Mouse (Mus musculus): Measurements from ENCODE around the gene Pik3r4. TPM values are rescaled to one million over a fixed set of nuclear protein-coding genes. Genes with fewer than 3 reads are reported as not detected.

The Pik3r4 gene
- total RNA-seq, 2 experiments from 2014 or later: 46.2 to 48.4 TPM

DNA sequence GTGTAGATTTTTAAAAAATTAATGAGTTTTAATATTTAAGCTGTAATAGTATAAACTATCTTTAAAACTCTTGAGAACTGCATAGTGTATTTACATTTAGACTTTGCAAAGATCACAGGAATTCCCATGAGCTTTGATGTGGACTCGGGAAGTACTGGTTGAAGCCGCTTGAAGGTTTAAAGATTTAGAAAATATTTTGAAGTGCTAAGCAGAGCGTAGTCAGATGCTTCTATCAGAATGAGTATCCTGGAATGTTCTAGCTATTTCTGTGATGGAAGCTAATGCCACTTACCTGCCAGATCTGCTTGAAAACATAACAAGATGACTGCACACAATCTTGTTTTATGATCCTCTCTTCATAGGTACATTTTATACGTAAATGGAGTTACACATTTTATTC lies 28.1 kb downstream of the Pik3r4 start:
- TF ChIP-seq CTCF (conservative IDR thresholded peaks at IDR 0.05): no peak
- no peak overlapping the region for H3K4me3 ChIP-seq
- no peak for DNase-seq (ENCODE audit: low spot score in 2 of 2)
- no peak overlapping the region for H3K27ac ChIP-seq

DNA sequence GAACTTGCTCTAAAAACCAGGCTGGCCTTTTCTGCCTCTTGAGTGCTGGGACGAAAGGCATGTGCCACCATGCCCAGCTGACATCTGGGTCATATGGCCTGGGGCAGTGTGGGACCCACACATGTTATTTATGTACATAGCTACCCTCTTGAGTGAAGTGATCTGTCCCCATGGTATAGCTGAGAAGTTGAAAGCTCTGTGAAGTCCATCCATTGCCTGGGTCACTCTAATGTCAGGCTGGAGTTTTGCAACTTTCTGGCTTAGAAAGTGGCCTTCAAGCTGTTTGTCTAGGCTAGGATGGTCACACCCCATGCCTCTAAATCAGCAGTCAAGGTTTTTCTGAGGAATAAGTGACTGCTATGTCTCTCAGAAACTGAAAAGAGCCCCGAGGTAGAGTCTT lies 29.3 kb downstream of the Pik3r4 start:
- Histone ChIP-seq H3K27ac (no peak overlapping the region), H3K4me3 (no peak overlapping the region)
- no peak for TF ChIP-seq CTCF (conservative IDR thresholded peaks at IDR 0.05)
- no peak for DNase-seq (ENCODE audit: low spot score in 2 of 2)

DNA sequence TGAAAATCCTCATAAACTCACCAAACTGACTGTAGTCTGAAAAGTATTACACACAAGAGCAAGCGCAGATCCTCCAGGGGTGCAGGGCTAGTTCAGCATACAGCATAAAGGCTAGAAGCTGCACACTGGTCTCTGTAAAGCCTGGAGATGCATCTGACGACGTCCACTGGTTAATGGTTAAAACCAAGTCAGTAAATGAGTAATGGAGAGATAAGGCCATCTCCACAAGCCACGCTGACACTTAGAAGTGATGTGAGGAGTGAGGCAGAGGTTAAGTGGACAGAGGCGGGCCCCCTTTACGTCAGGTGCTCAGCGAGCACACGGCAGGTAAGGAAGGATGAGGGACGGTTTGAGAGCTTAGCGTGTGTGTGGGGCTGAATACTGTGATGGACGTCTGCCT lies 33.2 kb downstream of the Pik3r4 start:
- TF ChIP-seq CTCF (conservative IDR thresholded peaks at IDR 0.05): no peak
- Histone ChIP-seq H3K4me3 (no peak overlapping the region), H3K27ac (no peak overlapping the region)
- no peak for DNase-seq (ENCODE audit: low spot score in 2 of 2)

DNA sequence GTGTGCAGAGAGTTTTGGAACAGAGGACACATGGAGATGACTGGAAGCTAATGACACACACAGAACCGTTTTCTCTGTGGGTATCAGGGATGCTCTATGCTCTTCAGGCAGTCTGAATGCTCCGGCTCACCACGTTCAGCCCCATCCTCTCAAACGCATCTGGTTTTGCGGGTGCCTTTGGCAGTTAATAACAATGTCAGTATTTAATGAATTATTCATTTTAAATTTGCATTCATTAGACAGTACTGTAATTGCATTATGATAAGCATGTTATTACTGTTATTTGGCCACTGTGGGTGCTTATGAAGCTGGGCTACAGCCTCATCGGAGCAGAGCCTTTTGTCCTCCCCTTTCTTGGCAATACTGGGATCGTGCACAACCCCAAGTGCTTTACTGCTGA lies 38.6 kb downstream of the Pik3r4 start:
- DNase-seq (ENCODE audit: low spot score in 2 of 2): no peak
- no peak for TF ChIP-seq CTCF (conservative IDR thresholded peaks at IDR 0.05)
- Histone ChIP-seq H3K4me3 (no peak overlapping the region), H3K27ac (no peak overlapping the region)

DNA sequence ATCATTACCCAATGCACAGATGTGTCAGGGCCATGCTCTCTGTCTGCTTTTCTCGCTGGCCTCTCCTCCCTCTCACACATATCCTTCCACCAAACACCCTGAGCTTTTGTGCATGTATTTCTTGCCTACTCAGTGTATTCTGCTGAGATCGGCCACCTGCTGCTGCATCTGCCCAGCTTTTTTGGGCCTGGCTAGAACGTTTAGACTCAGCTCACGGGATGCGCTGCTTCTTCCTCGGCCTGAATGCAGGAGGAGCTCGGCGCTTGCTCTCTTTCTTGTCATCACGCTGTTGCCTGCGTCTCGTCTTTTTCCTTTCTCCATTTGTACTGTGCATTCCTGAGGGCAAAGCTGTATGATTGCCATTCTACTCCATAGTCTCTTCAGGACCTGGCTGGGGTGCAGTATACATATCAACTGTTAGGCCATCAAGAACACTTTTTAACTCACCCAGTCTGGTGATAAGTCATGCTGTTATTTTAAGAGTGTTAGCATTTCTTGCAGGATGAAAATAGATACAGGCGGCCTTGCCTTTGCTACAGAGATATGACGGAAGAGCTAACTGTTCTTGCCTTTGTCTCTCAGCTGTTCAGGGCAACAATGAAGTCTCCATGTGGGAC lies 41.9 kb downstream of the Pik3r4 start:
- TF ChIP-seq CTCF (conservative IDR thresholded peaks at IDR 0.05): no peak
- DNase-seq (ENCODE audit: low spot score in 2 of 2): peak; percentile 49 to 67
- no peak overlapping the region for H3K4me3 ChIP-seq
- peak overlapping the region; percentile 56 for H3K27ac ChIP-seq

DNA sequence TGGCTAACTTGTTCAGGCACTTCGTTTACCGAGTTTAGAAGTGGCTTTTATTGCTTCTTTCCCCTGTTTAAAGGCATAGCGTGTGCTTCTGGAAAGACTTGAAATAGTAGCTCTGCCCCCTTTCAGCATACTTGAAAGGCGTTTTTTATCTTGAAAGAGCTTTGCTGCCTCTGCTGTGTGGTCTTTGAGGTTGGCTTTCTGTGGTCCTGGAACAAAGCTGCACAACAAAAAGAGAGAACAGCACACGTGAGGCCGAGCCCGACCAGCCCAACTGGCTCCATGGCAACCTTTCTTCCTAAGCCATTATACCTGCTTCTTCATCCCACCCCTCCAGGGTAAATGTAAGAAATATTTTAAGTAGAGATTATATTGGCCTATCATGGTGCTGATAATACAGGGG lies 46.7 kb downstream of the Pik3r4 start:
- no peak overlapping the region for H3K27ac ChIP-seq

DNA sequence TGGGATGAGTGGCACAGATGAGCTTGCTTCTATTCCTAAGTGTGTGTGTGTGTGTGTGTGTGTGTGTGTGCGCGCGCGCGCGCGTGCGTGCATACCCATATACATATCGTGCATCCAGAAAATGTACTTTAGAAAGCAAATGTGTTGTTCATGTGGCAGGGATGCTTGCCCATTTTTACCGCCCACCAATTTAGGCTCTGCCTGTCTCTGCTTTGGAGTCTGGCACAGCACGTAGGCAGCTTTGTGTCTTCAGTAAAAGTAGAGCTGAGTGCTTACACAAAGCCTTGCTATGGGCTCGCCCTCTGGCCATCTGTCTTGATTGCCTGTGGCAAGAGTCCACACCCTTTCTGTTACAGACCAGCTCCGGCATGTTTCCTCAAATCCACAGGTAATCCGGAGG lies 49.7 kb downstream of the Pik3r4 start:
- no peak overlapping the region for H3K4me3 ChIP-seq
- H3K27ac ChIP-seq: peak overlapping the region; percentile 90
- TF ChIP-seq CTCF (conservative IDR thresholded peaks at IDR 0.05): no peak
- DNase-seq (ENCODE audit: low spot score in 2 of 2): peak; percentile 68 to 84

More for the DNA sequence above, 46.7 kb downstream of the Pik3r4 start:
- no peak for TF ChIP-seq CTCF (conservative IDR thresholded peaks at IDR 0.05)
- DNase-seq (ENCODE audit: low spot score in 2 of 2): no peak
- no peak overlapping the region for H3K4me3 ChIP-seq

DNA sequence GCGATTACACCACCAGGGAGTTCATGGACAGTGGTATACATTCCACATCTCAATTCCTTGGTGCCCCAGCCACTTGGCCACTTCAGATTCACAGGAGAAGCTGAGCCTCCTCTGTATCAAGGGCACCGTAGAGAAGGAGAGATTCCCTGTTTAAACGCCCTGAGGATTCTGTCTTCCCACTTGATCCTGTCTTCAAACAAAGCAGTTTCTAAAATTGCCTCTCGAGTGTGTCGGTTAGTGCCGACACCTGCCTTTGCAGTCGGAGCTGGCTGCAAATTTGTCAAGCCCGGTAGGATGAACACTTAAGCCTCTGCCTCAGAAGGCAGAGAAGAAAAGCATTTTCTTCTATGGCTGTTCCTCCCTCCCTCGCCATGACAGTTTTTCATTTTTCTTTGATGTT lies 50.3 kb downstream of the Pik3r4 start:
- H3K4me3 ChIP-seq: no peak overlapping the region
- H3K27ac ChIP-seq: peak overlapping the region; percentile 90
- DNase-seq (ENCODE audit: low spot score in 2 of 2): no peak
- no peak for TF ChIP-seq CTCF (conservative IDR thresholded peaks at IDR 0.05)

DNA sequence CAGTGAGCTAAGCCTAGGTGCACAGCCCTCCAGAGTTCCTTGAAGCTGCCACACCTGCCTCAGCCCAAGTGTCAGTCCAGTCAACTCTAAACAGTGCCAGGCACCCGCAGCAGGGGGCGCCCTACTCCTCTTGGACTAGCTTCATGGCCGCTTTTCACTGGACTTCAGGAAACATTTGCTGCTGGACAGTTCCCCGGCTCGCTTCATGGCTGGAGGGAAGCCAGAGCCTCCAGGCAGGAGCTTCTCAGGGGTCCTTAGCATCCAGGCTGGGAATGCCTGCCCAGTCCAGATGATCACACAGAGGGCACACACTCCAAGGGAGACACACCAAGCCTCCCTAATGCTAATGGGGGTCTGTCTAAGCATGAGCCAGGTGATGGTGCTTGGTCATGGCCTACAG lies 51.1 kb downstream of the Pik3r4 start:
- peak in 1 of 2 experiments; percentile 68 for DNase-seq (ENCODE audit: low spot score in 2 of 2)

DNA sequence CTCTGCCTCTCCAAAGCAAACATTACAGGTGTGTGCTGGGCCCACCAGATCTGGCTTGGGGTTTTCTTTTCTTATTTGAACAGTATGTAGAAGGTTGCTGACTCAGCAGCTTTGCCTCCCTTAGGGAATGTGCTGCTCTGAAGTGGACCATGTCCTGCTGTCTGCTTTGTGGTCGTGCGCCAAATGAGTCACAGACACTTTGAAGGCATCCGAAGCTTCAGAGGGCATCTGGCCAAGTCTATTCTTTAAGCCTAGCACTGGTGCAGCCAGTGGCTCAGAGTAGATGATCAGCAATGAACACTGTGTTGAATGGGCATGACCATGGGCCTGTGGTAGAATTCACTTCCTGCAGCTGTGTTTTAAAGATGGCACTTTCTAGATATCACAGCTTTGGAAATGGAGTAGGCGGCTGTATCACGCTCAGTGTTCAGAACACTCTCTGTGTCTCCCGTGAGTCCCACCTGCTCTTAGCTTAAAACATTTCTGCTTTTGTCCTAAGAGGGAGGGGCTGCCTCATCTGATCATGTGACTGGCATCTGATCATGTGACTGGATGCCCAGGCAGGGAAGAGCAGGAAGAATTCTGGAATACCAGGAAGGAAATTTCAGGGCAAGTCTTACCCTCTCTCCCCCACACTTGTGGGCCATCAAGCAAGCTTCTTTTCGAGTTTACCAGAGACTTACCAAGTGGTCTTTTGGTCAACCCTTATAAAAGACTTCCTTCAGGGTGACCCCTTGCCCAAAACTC lies 54.2 kb downstream of the Pik3r4 start:
- DNase-seq (ENCODE audit: low spot score in 2 of 2): no peak
- Histone ChIP-seq H3K4me3 (no peak overlapping the region), H3K27ac (peak overlapping the region; percentile 14; the same call in 1 of the 2 replicates)
- TF ChIP-seq CTCF (conservative IDR thresholded peaks at IDR 0.05): no peak

More for the DNA sequence above, 51.1 kb downstream of the Pik3r4 start:
- no peak overlapping the region for H3K4me3 ChIP-seq
- peak; percentile 87 for TF ChIP-seq CTCF (conservative IDR thresholded peaks at IDR 0.05)
- no peak overlapping the region for H3K27ac ChIP-seq

DNA sequence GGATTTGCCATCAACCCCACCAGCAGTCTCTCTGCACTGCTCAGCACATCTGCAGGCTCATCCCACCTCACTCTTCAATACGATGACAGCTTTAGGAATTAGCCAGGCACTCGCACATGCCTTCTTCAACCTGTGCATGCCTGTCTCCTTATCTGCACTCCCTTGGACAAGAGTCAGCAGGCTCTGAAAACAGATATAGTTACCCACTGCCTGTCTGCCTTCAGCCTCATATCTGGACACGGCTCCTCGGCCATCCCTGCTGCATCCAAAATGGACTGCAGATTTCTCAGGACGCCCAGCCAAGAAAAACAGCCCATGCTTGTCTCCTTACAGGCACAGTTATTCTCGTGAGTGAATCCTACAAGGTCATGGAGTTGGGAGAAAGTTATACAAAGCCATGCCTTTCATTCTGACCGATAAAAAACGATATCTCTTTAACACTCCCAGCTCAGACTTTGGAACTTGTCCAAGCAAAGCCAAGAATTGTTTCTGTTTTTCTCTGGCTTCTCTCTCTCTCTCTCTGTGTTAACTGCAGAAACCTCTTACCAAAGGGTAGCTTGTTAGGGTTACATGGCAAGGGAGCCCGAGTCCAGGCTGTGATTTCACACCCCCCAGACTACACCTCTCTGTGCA lies 55.1 kb downstream of the Pik3r4 start:
- H3K27ac ChIP-seq: no peak overlapping the region
- TF ChIP-seq CTCF (conservative IDR thresholded peaks at IDR 0.05): no peak
- DNase-seq (ENCODE audit: low spot score in 2 of 2): no peak

DNA sequence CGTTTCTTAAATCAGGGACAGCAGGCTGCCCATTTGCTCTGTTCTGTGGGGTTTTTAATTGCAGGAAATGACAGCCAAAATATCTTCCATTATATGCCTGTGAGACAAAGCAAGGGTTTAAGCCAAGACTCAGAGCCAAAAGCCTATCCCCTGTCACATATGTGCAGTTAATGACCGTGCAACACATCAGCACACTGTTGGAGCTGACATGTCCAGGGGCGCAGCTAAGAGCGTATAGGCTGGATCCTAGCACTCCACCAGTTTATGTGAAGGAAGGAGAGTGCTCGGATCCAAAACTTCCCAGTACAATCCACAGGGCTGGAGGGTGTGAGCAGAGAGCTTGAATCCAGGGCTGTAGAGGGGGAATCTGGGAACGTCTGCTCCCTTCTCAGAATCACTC lies 57.9 kb downstream of the Pik3r4 start:
- Histone ChIP-seq H3K27ac (no peak overlapping the region), H3K4me3 (no peak overlapping the region)
- no peak for TF ChIP-seq CTCF (conservative IDR thresholded peaks at IDR 0.05)
- no peak for DNase-seq (ENCODE audit: low spot score in 2 of 2)

More for the DNA sequence above, 55.1 kb downstream of the Pik3r4 start:
- no peak overlapping the region for H3K4me3 ChIP-seq

DNA sequence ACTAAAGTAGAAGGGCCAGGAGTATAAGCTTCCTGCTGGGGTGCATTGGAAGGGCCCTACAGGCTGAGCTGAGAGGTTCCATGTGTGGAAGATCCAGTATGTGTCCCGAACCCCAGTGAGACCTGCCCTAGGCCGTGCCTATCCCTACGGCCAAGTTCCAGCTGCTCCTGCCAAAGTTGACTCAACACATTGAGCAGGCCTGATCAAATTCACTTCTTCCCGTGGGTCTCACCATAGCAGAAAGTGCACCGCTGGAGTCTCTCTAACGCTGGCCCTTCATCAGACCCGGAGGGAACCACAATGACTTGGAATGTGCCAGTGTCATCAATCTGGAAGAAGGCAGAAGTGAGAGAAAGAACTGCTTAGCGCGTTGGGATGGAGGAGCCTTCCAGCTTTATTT lies 59.2 kb downstream of the Pik3r4 start:
- no peak for TF ChIP-seq CTCF (conservative IDR thresholded peaks at IDR 0.05)
- Histone ChIP-seq H3K27ac (no peak overlapping the region), H3K4me3 (no peak overlapping the region)
- DNase-seq (ENCODE audit: low spot score in 2 of 2): no peak

All from layer of hippocampus, adult 2 months (tissue).